Mouse (Mus musculus) stomach, postnatal 0 days (tissue): Measurements from ENCODE around the gene Derl3. TPM values are rescaled to one million over a fixed set of nuclear protein-coding genes. Genes with fewer than 3 reads are reported as not detected.
"Not testable (repeated sequence)": the region's sequence is repeated elsewhere in the genome, so short reads cannot be mapped to it uniquely, and the experiment has no call there.

ENCODE experiments used
- ATAC-seq: fragments of 200-750 bp; cut with Nextera tagmentation; 2 replicates; pipeline ENCODE4 v1.8.0; 2017; ENCODE audit not compliant: low FRiP score, low TSS enrichment
- DNase-seq: peaks from one replicate; pipeline ENCODE4 v3.0.0-alpha.2; 2016; ENCODE audit warnings: low spot score
- H3K27ac ChIP-seq: fragments of 300-500 bp; sonication (generic); replicated peaks from 2 replicates; pipeline ENCODE4 v1.5.1; 2014; ENCODE audit warnings: mild to moderate bottlenecking, control low read depth
- H3K27me3 ChIP-seq: fragments of 300-500 bp; sonication (generic); 2 replicates; pipeline ENCODE4 v1.6.1; 2014; ENCODE audit warnings: low read length; ENCODE audit not compliant: control insufficient read depth, insufficient read depth
- H3K36me3 ChIP-seq: fragments of 300-500 bp; sonication (generic); 2 replicates; pipeline ENCODE4 v1.6.1; 2014; ENCODE audit warnings: low read length, mixed read lengths; ENCODE audit not compliant: control insufficient read depth, insufficient read depth
- H3K4me1 ChIP-seq: fragments of 300-500 bp; sonication (generic); replicated peaks from 2 replicates; pipeline ENCODE4 v1.6.1; 2014; ENCODE audit warnings: antibody characterized with exemption; ENCODE audit not compliant: control insufficient read depth, insufficient read depth
- H3K4me2 ChIP-seq: fragments of 300-500 bp; sonication (generic); replicated peaks from 2 replicates; pipeline ENCODE4 v1.6.1; 2014; ENCODE audit warnings: low read depth, mild to moderate bottlenecking, control low read depth, moderate library complexity
- H3K4me3 ChIP-seq: fragments of 300-500 bp; sonication (generic); 2 replicates; pipeline ENCODE4 v1.5.1; 2014; ENCODE audit warnings: low read depth, low read length, control low read depth
- H3K9ac ChIP-seq: fragments of 300-500 bp; sonication (generic); 2 replicates; pipeline ENCODE4 v1.6.1; 2014; ENCODE audit warnings: mild to moderate bottlenecking, low read length, control low read depth, mixed read lengths
- H3K9me3 ChIP-seq: fragments of 300-500 bp; sonication (generic); 2 replicates; pipeline ENCODE4 v1.6.1; 2016; ENCODE audit warnings: low read length; ENCODE audit not compliant: control insufficient read depth
- CTCF ChIP-seq: IDR thresholded peaks from 2 replicates; pipeline ENCODE4 v1.5.1; 2016; ENCODE audit warnings: antibody characterized with exemption, low read depth, mild to moderate bottlenecking, moderate library complexity
- EP300 ChIP-seq: optimal IDR thresholded peaks from 2 replicates; pipeline ENCODE3; 2016; ENCODE audit warnings: antibody characterized with exemption
- whole genome bisulfite sequencing: fragments of 180-500 bp; shearing (Covaris S2); extraction: QIAGEN DNeasy Blood & Tissue Kit; methylation state at CpG from one replicate; pipeline ENCODE4 v1.1.7; 2014; 5-methylcytosine and 5-hydroxymethylcytosine counted together
- polyA plus RNA-seq: library from polyadenylated mRNA; unstranded; fragments of >200 nt; fragmentation: Nextera tagmentation; extraction: Ambion mirVana; gene quantifications from 2 replicates; pipeline ENCODE4 v1.2.1, GENCODE M21; 2015

Gene Derl3
- polyA plus RNA-seq, 1 experiment from 2014 or later = 23.6 TPM

DNA sequence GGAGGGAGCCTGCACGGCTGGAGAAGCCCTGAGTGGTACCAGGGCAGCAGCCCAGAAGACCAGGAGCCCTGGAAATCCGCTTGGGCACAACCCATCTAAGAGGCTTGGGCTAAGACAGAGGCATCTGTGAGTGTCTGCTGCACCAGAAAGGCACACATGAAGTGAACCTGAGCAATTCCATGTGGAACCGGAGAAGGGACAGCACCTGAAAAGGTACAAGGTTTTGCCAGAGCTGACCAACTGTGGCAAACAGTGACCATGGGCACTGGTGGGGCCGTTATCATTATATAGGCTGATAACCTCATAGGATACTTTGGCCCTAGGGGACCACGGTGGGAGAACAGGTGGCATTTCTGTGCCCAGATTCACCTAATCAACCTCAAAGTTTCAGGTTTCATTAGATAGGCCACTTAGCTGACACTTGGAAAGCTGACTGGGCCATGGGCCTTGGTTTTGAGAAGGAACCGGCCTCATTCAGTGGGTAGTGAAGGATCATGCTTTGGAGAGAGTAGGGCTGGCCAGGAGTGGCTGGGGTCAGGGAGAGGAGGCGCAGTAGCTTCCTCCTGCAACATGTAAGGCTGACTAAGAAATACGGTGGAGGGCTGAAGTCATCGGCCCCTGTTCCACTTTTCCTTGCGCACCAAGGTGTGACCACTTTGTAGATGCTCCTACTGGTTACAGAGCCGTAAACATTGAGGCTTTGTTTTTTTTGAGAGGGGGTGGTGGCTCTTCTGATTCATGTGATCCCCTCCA is 36.9 kb upstream of the Derl3 start:
- H3K4me2 ChIP-seq = no peak overlapping the region
- no peak overlapping the region for H3K27ac ChIP-seq
- TF ChIP-seq EP300 = no peak
- no peak for TF ChIP-seq CTCF
- WGBS = 77% methylated on average over 11 of the region's 11 CpGs
- DNase-seq (no peak), ATAC-seq (no peak)
- H3K9me3 ChIP-seq = no peaks in the 10 kb centered on the region
- H3K4me3 ChIP-seq = no peak overlapping the region
- H3K4me1 ChIP-seq = no peaks in the 10 kb centered on the region
- H3K27me3 ChIP-seq = no peaks in the 10 kb centered on the region
- H3K9ac ChIP-seq = no peak overlapping the region
- H3K36me3 ChIP-seq = 0 out of 2 replicates have a peak, but pooled peaks cover 3% of the 10 kb centered on the region

DNA sequence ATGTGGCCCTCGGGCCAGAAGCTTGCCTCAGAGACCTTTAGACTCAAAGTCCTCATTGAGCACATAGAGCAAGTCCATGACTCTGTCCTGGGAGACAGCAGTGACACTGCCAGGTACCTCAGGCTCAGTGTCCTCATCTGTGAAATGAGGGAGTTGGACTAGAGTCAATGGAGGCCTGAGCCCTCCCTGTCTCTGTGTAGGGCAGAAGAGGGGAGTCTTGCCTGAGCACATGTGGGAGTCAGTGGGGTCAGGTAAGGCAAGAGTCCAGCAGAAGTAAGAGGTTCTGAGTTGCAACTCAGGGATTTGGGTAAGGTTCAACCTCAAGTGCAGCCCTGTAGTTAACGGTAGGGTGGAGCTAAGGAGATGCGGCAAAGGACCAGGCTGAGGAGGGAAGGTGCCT is 36.2 kb upstream of the Derl3 start:
- 80% methylated on average over 3 of the region's 3 CpGs for WGBS

DNA sequence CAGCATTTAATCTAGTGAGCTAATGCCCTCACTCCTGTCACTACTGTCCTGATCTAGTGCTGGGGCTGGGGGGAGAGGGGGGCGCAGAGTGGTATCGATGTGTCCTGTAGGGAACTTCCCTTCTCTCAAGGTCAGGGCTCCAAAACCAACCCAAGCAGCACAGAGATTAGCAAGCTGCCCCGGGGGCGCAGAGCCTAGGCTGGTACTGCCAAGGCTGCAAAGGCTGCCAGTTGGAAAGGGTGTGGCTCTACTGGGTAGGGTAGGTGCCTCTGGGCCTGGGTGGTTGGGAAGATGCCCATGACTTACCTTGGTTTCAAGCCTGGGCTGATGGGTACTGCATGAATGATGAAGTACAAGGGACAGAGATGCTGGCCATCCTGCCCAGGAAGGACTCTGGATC is 35.6 kb upstream of the Derl3 start:
- Histone ChIP-seq H3K36me3 (0 out of 2 replicates have a peak, but pooled peaks cover 3% of the 10 kb centered on the region), H3K27ac (no peak overlapping the region), H3K4me3 (no peak overlapping the region), H3K4me2 (no peak overlapping the region), H3K9me3 (no peaks in the 10 kb centered on the region), H3K4me1 (no peaks in the 10 kb centered on the region), H3K9ac (no peak overlapping the region), H3K27me3 (no peaks in the 10 kb centered on the region)
- TF ChIP-seq CTCF (no peak), EP300 (no peak)
- 80% methylated on average over 4 of the region's 4 CpGs for WGBS
- DNase-seq (no peak), ATAC-seq (no peak)

More for the DNA sequence above, 36.2 kb upstream of the Derl3 start:
- no peak overlapping the region for H3K4me2 ChIP-seq
- no peak for DNase-seq
- no peak overlapping the region for H3K9ac ChIP-seq
- H3K27me3 ChIP-seq = no peaks in the 10 kb centered on the region
- no peak for ATAC-seq
- TF ChIP-seq CTCF = no peak
- TF ChIP-seq EP300 = no peak
- 0 out of 2 replicates have a peak, but pooled peaks cover 3% of the 10 kb centered on the region for H3K36me3 ChIP-seq
- no peak overlapping the region for H3K27ac ChIP-seq
- H3K4me3 ChIP-seq = no peak overlapping the region
- H3K4me1 ChIP-seq = no peaks in the 10 kb centered on the region
- H3K9me3 ChIP-seq = no peaks in the 10 kb centered on the region

DNA sequence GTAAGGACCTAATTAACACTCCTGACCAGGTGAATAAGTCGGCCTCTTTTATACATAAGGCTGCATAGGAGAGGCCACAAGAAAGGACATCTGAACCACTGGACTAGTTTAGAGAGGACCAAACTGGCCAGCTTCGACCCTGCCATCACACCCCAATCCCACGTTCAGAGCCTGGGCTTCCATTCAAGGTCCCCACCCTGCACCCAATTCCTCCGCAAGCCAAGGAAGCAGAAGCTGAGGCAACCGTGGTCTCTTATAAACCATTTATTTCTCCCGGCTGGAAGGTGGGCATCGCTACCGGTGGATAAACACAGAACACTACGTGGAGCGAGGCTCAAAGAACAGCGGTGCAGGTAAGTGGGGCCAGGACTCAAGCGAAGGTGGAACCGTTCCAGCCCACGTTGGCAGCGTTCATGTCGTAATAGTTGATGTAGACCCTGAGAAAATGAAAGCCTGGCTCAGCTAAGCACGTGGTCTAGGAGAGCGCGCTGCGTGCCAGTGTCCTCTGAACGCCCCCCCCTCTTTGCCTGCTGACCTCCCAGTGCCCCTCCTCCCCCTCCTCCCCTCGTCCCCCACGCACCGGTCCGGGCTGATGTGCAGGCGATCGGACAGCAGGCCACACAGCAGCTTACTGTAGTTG is 34.0 kb upstream of the Derl3 start:
- no peaks in the 10 kb centered on the region for H3K27me3 ChIP-seq
- peak; percentile 58 for DNase-seq
- TF ChIP-seq CTCF (peak; percentile 31; the same call in 1 of the 2 replicates), EP300 (no peak)

DNA sequence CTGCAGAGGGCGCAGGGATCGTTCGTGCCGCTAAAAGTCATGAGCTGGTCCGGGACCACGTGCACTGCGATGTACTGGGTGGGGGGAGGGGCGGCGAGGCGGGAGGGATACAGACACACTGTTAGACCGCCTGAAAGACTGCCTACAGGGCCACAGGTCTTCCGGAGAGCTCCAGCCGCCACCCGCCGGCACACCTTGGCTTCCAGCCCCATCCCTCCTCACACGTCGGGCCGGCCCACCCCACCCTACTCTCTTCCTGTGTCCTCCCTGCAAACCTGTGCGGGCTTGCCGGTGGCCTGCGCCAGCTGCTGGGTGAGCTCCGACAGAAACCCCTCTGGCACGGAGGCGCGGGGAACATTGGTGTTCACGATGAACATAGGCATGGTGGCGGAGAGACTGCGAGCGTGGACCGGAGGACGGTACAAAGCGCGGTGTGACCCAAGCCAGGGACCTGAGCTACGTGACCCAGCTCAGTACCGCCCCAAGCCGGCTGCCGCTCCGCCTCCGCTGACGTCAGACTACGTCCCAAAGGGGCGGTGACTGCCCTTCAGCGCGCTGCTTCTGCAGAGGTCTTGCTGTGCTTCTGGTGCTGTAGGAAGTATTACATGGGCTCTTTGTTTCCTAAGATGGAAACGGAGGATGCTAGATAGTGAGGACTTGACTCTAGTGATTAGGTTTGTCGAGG is 33.3 kb upstream of the Derl3 start, which contains the start of gene Mif:
Gene Mif, minus strand, starts transcription at position 455 of the 685 bp plus-strand sequence.
- not testable (repeated sequence) for H3K36me3 ChIP-seq, H3K4me1 ChIP-seq, H3K9me3 ChIP-seq, H3K27me3 ChIP-seq
- DNase-seq (peak; percentile 96), ATAC-seq (peak; percentile 97)
- WGBS = under 1% methylated on average over 34 of the region's 46 CpGs
- peak; percentile 24 for TF ChIP-seq CTCF
- H3K4me3 ChIP-seq = peak within 1 kb of the TSS; percentile 59
- H3K9ac ChIP-seq = peak within 1 kb of the TSS; percentile 74
- peak within 1 kb of the TSS; percentile 83 for H3K27ac ChIP-seq
- peak within 1 kb of the TSS; percentile 72 for H3K4me2 ChIP-seq

More for the DNA sequence above, 34.0 kb upstream of the Derl3 start:
- Histone ChIP-seq H3K27ac (peak overlapping the region; percentile 83), H3K9ac (peak overlapping the region; percentile 74), H3K4me3 (peak overlapping the region; percentile 59), H3K9me3 (no peaks in the 10 kb centered on the region), H3K4me1 (no peaks in the 10 kb centered on the region), H3K36me3 (0 out of 2 replicates have a peak, but pooled peaks cover 3% of the 10 kb centered on the region), H3K4me2 (peak overlapping the region; percentile 72)
- 2% methylated on average over 27 of the region's 27 CpGs for WGBS
- no peak; the same call in 1 of the 2 replicates for ATAC-seq

DNA sequence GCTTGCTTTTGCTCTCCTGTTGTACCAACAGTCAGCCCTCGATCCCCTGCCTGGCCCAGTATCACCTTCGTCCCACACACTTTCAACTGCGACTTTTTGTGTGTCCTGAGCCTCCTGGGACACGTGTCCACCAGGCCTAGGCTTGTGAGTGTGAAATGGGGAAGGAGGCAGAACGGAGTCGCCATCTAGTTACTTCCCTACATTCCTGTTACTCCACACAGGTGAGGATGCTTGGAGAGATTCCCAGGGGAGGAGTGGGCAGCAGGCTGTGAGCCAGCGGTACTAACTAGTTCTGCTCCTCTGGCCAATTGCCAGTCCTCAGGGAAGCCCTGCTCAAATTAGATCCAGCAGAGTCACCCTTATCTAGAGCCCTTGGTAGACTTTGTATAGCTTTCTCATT is 32.5 kb upstream of the Derl3 start:
- TF ChIP-seq EP300 (no peak), CTCF (no peak)
- DNase-seq = no peak
- peak overlapping the region; percentile 83 for H3K27ac ChIP-seq
- no peaks in the 10 kb centered on the region for H3K4me1 ChIP-seq
- no peak overlapping the region for H3K4me3 ChIP-seq
- no peak for ATAC-seq
- no peak overlapping the region for H3K9ac ChIP-seq
- H3K4me2 ChIP-seq = no peak overlapping the region
- WGBS = 33% methylated on average over 7 of the region's 7 CpGs
- H3K36me3 ChIP-seq = 0 out of 2 replicates have a peak, but pooled peaks cover 3% of the 10 kb centered on the region
- H3K27me3 ChIP-seq = no peaks in the 10 kb centered on the region
- no peaks in the 10 kb centered on the region for H3K9me3 ChIP-seq
